Mouse (Mus musculus): ENCODE measurements around the gene Gm10271. TPM values are rescaled to one million over a fixed set of nuclear protein-coding genes. Genes with fewer than 3 reads are reported as not detected.

The Gm10271 gene
- polyA plus RNA-seq, 1 experiment from 2014 or later, result not detected

GRCm38 (mm10) chr10:116995584-116996235 lies 23.3 kb upstream of the Gm10271 start:
- DNase-seq (ENCODE audit: extremely low spot score, low spot score), result no peak
- peaks cover 11% of the 10 kb centered on the region; the same call in 1 of the 2 replicates for H3K4me1 ChIP-seq
- no peak overlapping the region for H3K4me3 ChIP-seq
- 0 out of 2 replicates have a peak overlapping the region, but pooled peaks have one; percentile 44 for H3K27ac ChIP-seq
- H3K9me3 ChIP-seq, result no peaks in the 10 kb centered on the region
- 74% methylated on average over 6 of the region's 6 CpGs for WGBS
- H3K27me3 ChIP-seq (ENCODE audit: poor library complexity, severe bottlenecking), result no peaks in the 10 kb centered on the region
- H3K36me3 ChIP-seq (replicated peaks), result no peaks in the 10 kb centered on the region

GRCm38 (mm10) chr10:116995162-116995561 lies 22.8 kb upstream of the Gm10271 start:
- H3K36me3 ChIP-seq (replicated peaks), result no peaks in the 10 kb centered on the region
- no peaks in the 10 kb centered on the region for H3K27me3 ChIP-seq (ENCODE audit: poor library complexity, severe bottlenecking)
- no peaks in the 10 kb centered on the region for H3K9me3 ChIP-seq
- DNase-seq (ENCODE audit: extremely low spot score, low spot score), result no peak
- no peak overlapping the region for H3K4me3 ChIP-seq
- H3K27ac ChIP-seq, result no peak overlapping the region
- 80% methylated on average over 5 of the region's 5 CpGs for WGBS
- peaks cover 11% of the 10 kb centered on the region; the same call in 1 of the 2 replicates for H3K4me1 ChIP-seq

- Histone ChIP-seq H3K27me3 (ENCODE audit: poor library complexity, severe bottlenecking) (no peaks in the 10 kb centered on the region), H3K4me3 (no peak overlapping the region), H3K27ac (no peak overlapping the region), H3K36me3 (replicated peaks) (no peaks in the 10 kb centered on the region), H3K9me3 (no peaks in the 10 kb centered on the region), H3K4me1 (peaks cover 11% of the 10 kb centered on the region; the same call in 1 of the 2 replicates)
- DNase-seq (ENCODE audit: extremely low spot score, low spot score), result no peak
- WGBS, result 94% methylated on average over 8 of the region's 8 CpGs
These were observed 21.6 kb upstream of the Gm10271 start for GRCm38 (mm10) chr10:116993971-116994370.

GRCm38 (mm10) chr10:116986264-116987082 lies 14.1 kb upstream of the Gm10271 start, which contains the start of gene Best3:
TSS of gene Best3 (plus strand) at chr10:116986314.
- Histone ChIP-seq H3K9me3 (no peaks in the 10 kb centered on the region), H3K27ac (no peak within 1 kb of the TSS), H3K27me3 (ENCODE audit: poor library complexity, severe bottlenecking) (no peaks in the 10 kb centered on the region), H3K4me3 (no peak within 1 kb of the TSS), H3K4me1 (peaks cover 19% of the 10 kb centered on the region), H3K36me3 (replicated peaks) (no peaks in the 10 kb centered on the region)
- WGBS, result 61% methylated on average over 21 of the region's 21 CpGs
- no peak for DNase-seq (ENCODE audit: extremely low spot score, low spot score)

- no peaks in the 10 kb centered on the region for H3K27me3 ChIP-seq (ENCODE audit: poor library complexity, severe bottlenecking)
- no peaks in the 10 kb centered on the region for H3K9me3 ChIP-seq
- no peak for DNase-seq (ENCODE audit: extremely low spot score, low spot score)
- 80% methylated on average over 12 of the region's 12 CpGs for WGBS
- peaks cover 19% of the 10 kb centered on the region for H3K4me1 ChIP-seq
- no peaks in the 10 kb centered on the region for H3K36me3 ChIP-seq (replicated peaks)
- no peak overlapping the region for H3K27ac ChIP-seq
- no peak overlapping the region for H3K4me3 ChIP-seq
These were observed 12.4 kb upstream of the Gm10271 start for GRCm38 (mm10) chr10:116984836-116985235.

GRCm38 (mm10) chr10:116982526-116982925 lies 10.1 kb upstream of the Gm10271 start:
- H3K27ac ChIP-seq, result no peak overlapping the region
- no peak overlapping the region for H3K4me3 ChIP-seq
- no peak for DNase-seq (ENCODE audit: extremely low spot score, low spot score)
- no peaks in the 10 kb centered on the region for H3K27me3 ChIP-seq (ENCODE audit: poor library complexity, severe bottlenecking)
- H3K4me1 ChIP-seq, result peaks cover 16% of the 10 kb centered on the region
- 68% methylated on average over 4 of the region's 4 CpGs for WGBS
- no peaks in the 10 kb centered on the region for H3K36me3 ChIP-seq (replicated peaks)
- H3K9me3 ChIP-seq, result no peaks in the 10 kb centered on the region

- Histone ChIP-seq H3K9me3 (no peaks in the 10 kb centered on the region), H3K36me3 (replicated peaks) (no peaks in the 10 kb centered on the region), H3K4me1 (no peaks in the 10 kb centered on the region), H3K27ac (no peak overlapping the region), H3K27me3 (ENCODE audit: poor library complexity, severe bottlenecking) (no peaks in the 10 kb centered on the region), H3K4me3 (no peak overlapping the region)
- DNase-seq (ENCODE audit: extremely low spot score, low spot score), result no peak
- 73% methylated on average over 3 of the region's 3 CpGs for WGBS
These were observed 8.5 kb upstream of the Gm10271 start for GRCm38 (mm10) chr10:116980888-116981287.

- Histone ChIP-seq H3K9me3 (no peaks in the 10 kb centered on the region), H3K4me3 (no peak overlapping the region), H3K4me1 (no peaks in the 10 kb centered on the region), H3K27ac (no peak overlapping the region), H3K36me3 (replicated peaks) (no peaks in the 10 kb centered on the region), H3K27me3 (ENCODE audit: poor library complexity, severe bottlenecking) (no peaks in the 10 kb centered on the region)
- WGBS, result 85% methylated on average over 4 of the region's 4 CpGs
- no peak for DNase-seq (ENCODE audit: extremely low spot score, low spot score)
These were observed 7.9 kb upstream of the Gm10271 start for GRCm38 (mm10) chr10:116980273-116980672.

GRCm38 (mm10) chr10:116978841-116979240 lies 6.4 kb upstream of the Gm10271 start:
- Histone ChIP-seq H3K27me3 (ENCODE audit: poor library complexity, severe bottlenecking) (no peaks in the 10 kb centered on the region), H3K27ac (no peak overlapping the region), H3K9me3 (no peaks in the 10 kb centered on the region), H3K4me1 (no peaks in the 10 kb centered on the region), H3K36me3 (replicated peaks) (no peaks in the 10 kb centered on the region), H3K4me3 (no peak overlapping the region)
- DNase-seq (ENCODE audit: extremely low spot score, low spot score), result no peak
- WGBS, result 90% methylated on average over 9 of the region's 9 CpGs

- DNase-seq (ENCODE audit: extremely low spot score, low spot score), result no peak
- H3K36me3 ChIP-seq (replicated peaks), result no peaks in the 10 kb centered on the region
- H3K4me1 ChIP-seq, result no peaks in the 10 kb centered on the region
- H3K27ac ChIP-seq, result no peak overlapping the region
- H3K4me3 ChIP-seq, result no peak overlapping the region
- H3K9me3 ChIP-seq, result no peaks in the 10 kb centered on the region
- 91% methylated on average over 2 of the region's 2 CpGs for WGBS
- no peaks in the 10 kb centered on the region for H3K27me3 ChIP-seq (ENCODE audit: poor library complexity, severe bottlenecking)
These were observed 5.4 kb upstream of the Gm10271 start for GRCm38 (mm10) chr10:116977858-116978257.

GRCm38 (mm10) chr10:116977455-116977854 lies 5.0 kb upstream of the Gm10271 start:
- WGBS, result 71% methylated on average over 4 of the region's 4 CpGs
- Histone ChIP-seq H3K4me1 (no peaks in the 10 kb centered on the region), H3K27ac (no peak overlapping the region), H3K36me3 (replicated peaks) (no peaks in the 10 kb centered on the region), H3K4me3 (no peak overlapping the region), H3K27me3 (ENCODE audit: poor library complexity, severe bottlenecking) (no peaks in the 10 kb centered on the region), H3K9me3 (no peaks in the 10 kb centered on the region)
- DNase-seq (ENCODE audit: extremely low spot score, low spot score), result no peak

- WGBS, result 81% methylated on average over 4 of the region's 4 CpGs
- no peak for DNase-seq (ENCODE audit: extremely low spot score, low spot score)
These were observed 3.7 kb downstream of the Gm10271 start for GRCm38 (mm10) chr10:116968741-116969140.

GRCm38 (mm10) chr10:116966065-116966464 lies 6.3 kb downstream of the Gm10271 start:
- Histone ChIP-seq H3K36me3 (replicated peaks) (no peaks in the 10 kb centered on the region), H3K4me1 (no peaks in the 10 kb centered on the region), H3K27ac (no peak overlapping the region), H3K9me3 (no peaks in the 10 kb centered on the region), H3K27me3 (ENCODE audit: poor library complexity, severe bottlenecking) (no peaks in the 10 kb centered on the region), H3K4me3 (no peak overlapping the region)
- DNase-seq (ENCODE audit: extremely low spot score, low spot score), result no peak
- 90% methylated on average over 6 of the region's 6 CpGs for WGBS

More at GRCm38 (mm10) chr10:116968741-116969140, 3.7 kb downstream of the Gm10271 start:
- H3K4me1 ChIP-seq, result no peaks in the 10 kb centered on the region
- no peaks in the 10 kb centered on the region for H3K36me3 ChIP-seq (replicated peaks)
- no peaks in the 10 kb centered on the region for H3K27me3 ChIP-seq (ENCODE audit: poor library complexity, severe bottlenecking)
- no peak overlapping the region for H3K4me3 ChIP-seq
- no peak overlapping the region for H3K27ac ChIP-seq
- H3K9me3 ChIP-seq, result no peaks in the 10 kb centered on the region
